Mouse (Mus musculus): ENCODE data around the gene Bdkrb1.

Gene Bdkrb1

GRCm38 (mm10) chr12:105598503-105598902 lies 4.4 kb upstream of the Bdkrb1 start:
- no peak for DNase-seq (ENCODE audit: low spot score)

GRCm38 (mm10) chr12:105599098-105599497 lies 3.8 kb upstream of the Bdkrb1 start:
- no peak for DNase-seq (ENCODE audit: low spot score)

DNA sequence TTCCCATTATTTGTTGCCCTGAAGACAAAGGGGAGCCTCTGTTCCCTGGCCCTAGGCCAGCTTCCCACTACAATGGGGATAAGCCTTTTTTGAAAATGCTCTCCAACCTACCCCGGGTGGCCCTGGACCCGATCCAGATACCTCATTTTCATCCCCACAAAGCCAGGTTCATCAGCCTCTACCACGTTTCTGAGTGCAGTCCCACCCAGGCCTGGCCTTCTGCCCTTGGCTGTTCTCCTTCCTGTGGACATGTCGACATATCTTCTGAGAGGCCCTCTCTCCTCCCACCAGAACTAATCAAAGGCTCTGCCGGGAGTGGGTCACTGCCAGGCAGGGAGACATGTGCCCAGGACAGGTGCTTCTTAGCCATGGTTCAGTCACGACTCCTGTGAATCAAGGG lies 1.3 kb upstream of the Bdkrb1 start:
- DNase-seq (ENCODE audit: low spot score) = no peak

GRCm38 (mm10) chr12:105603904-105604303 lies 1.0 kb downstream of the Bdkrb1 start:
- no peak for DNase-seq (ENCODE audit: low spot score)

GRCm38 (mm10) chr12:105605212-105605611 lies 2.3 kb downstream of the Bdkrb1 start:
- no peak for DNase-seq (ENCODE audit: low spot score)

DNA sequence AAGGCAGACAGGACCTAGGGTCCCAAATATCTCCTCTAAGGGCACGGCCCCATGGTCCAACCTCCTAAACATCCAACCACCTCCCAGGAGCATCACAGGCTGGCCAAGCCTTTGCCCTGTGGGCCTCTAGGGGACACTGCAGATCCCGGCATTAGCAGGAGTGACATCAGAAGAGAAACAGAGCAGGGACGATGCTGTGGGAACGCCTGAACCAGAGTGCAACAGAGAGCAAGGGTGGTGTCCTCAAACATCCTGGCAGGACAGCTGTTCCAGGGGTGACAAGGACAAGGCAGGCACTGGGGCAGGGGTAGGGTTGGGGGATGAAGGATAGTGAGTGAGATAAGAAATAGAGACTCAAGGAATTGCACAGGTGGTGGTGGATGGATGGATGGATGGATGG lies 4.0 kb downstream of the Bdkrb1 start:
- no peak for DNase-seq (ENCODE audit: low spot score)

DNA sequence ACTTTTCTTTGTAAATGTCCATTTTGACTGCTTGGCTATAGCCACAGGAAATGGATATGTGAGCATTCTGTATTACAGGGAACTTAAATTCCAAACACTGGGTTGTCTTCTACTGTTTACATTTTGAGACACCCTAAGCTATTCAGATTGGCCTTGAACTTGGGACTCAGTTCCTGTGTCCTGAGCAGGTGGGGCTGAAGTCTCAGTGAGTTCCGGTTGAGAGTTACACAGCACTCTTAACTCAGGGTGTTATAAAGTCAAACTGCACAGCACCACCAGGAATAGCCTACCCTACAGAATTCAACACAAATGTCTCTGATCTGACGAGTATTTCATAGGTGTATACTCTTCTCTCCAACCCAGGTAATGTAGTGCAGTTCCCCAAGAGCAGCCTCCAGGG lies 8.2 kb downstream of the Bdkrb1 start:
- DNase-seq (ENCODE audit: low spot score) = no peak

- DNase-seq (ENCODE audit: low spot score) = peak; percentile 45
Observed at GRCm38 (mm10) chr12:105611748-105612147, 8.9 kb downstream of the Bdkrb1 start.

GRCm38 (mm10) chr12:105613559-105613958 lies 10.7 kb downstream of the Bdkrb1 start:
- DNase-seq (ENCODE audit: low spot score) = no peak

DNA sequence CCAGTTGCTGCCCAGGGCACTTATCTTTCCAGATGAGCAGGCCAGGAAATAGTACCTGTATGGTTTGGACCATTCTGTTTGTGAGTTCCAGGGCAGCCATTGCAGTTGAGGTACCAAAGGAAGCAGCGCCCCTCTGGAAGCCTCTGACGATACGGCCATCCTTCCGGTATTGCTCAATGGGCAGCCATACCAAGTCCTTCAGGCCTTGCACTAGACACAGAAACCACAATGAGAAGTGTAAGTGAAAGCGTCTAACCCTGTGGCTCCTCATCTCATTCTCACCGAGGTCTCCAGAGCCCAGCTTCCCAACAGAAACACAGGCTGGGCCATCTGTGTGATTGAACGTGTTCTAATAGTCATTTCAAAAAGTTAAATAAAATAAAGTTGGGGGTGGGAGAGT lies 19.2 kb downstream of the Bdkrb1 start:
- DNase-seq (ENCODE audit: low spot score) = no peak

GRCm38 (mm10) chr12:105622981-105623539 lies 20.2 kb downstream of the Bdkrb1 start:
- DNase-seq (ENCODE audit: low spot score) = no peak

DNA sequence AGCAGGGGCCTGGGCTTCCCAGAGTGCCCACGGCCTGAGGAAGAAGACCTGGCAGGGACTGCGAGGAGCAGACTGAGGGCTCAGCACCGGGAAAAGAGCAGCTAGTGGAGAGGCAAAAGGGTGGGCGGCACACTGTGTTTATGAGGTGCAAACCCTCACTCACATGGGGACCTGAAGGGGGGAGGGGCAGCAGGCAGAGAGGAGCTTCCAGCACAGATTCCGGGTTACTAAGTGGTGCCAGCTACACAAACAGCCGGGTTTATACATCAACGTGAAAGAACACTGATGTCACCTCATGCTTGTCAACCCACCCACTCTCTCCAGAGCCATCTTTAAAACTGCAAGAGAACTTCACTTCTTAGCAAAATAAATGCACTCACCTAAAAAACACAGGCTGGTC lies 22.9 kb downstream of the Bdkrb1 start:
- no peak for DNase-seq (ENCODE audit: low spot score)

- no peak for DNase-seq (ENCODE audit: low spot score)
Observed at GRCm38 (mm10) chr12:105634374-105635067, 31.6 kb downstream of the Bdkrb1 start.

- DNase-seq (ENCODE audit: low spot score) = no peak
Observed at GRCm38 (mm10) chr12:105636551-105636950, 33.7 kb downstream of the Bdkrb1 start.

GRCm38 (mm10) chr12:105637554-105637953 lies 34.7 kb downstream of the Bdkrb1 start:
- no peak for DNase-seq (ENCODE audit: low spot score)

DNA sequence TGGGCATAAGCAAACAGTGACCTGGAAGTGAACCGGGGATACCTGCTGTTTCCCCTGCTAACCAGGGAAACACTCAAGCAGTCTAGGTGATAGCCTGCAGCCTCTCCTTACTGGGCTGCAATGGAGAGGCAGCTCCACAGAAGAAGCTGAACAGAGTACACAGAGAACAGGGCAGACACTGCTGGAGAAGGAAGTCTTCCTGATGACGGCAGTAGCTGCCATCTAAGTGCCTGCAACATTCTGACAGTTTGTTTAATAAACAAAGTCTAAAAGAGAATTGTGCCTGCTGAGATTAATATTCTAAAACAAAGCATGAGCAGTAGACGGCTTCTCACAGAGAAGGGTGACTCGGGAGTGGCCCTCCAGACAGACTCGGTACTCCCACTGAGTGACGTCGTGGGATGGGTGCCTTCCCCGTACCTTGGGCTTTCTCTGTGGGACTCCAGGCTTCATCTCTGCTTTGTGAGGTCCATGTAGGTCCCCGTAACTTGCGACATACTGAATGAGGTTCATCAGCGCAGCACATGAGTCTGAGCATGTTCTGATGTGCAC lies 40.0 kb downstream of the Bdkrb1 start:
- DNase-seq (ENCODE audit: low spot score) = no peak

Measured in adipocyte (in vitro differentiated cells).